Mouse (Mus musculus): ENCODE measurements at regions not wholly inside any gene's neighbourhood (a gene's known extent, or its start where the extent isn't known, plus 50 kb on each side); places are given as distances from the start of the nearest gene placed in this dataset.

- DNase-seq (ENCODE audit: low spot score in 2 of 2), result no peak
Measured at GRCm38 (mm10) chr2:3940786-3941185, 76.7 kb upstream of the Frmd4a start.

- no peak for DNase-seq (ENCODE audit: low spot score in 2 of 2)
Measured at GRCm38 (mm10) chr2:3941496-3941895, 76.0 kb upstream of the Frmd4a start.

GRCm38 (mm10) chr2:3947432-3947831 lies 70.1 kb upstream of the Frmd4a start:
- DNase-seq (ENCODE audit: low spot score in 2 of 2), result peak in 1 of 2 experiments; percentile 15

DNA sequence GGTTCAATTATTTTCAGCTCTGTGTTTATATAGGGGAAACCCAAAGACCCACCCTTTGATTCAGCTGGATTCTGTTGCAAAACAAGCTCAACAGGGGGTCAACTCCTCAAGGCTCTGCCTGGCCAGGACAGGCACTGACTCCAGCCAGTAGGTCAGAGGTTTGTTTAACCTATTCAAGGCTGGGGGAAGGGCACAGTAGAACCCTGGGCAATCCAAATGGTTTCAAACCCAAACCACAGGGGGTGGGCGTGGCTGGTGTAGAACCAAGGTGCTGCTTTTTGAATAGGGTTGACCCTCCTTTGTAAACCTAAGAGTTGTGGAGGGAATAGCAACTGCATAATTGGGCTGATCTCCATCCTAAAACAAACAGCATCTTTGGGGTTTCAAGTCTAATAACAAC lies 69.2 kb upstream of the Frmd4a start:
- peak in 1 of 2 experiments; percentile 8 for DNase-seq (ENCODE audit: low spot score in 2 of 2)

GRCm38 (mm10) chr2:3957491-3957890 lies 60.0 kb upstream of the Frmd4a start:
- no peak for DNase-seq (ENCODE audit: low spot score in 2 of 2)

DNA sequence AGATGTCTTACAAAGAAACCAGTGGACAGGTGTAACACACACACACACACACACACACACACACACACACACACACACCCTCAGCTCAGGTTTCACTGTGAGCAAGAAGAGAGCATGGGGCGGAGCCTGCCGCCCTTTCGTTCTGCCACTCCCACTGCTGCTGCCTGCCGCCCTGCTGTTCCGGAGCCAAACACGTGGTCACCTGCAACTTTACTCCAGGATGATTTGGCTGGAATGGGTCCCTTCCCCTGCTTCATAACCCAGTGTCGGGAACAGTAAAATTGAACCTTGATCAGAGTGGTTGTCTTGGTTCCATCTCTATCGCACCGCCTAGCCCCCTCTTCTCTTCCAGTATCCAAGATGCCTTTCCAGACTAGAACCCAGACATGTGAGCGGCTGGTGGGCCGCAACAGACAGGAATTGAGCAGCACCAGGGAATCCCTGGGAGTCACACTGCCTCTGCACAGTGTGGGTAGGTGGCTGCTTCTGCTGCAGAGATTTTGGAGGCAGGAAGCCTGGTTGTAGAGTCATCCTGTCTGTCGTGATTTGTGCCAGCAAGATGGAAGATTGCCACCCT lies 59.4 kb upstream of the Frmd4a start:
- DNase-seq (ENCODE audit: low spot score in 2 of 2), result peak; percentile 71 to 82

DNA sequence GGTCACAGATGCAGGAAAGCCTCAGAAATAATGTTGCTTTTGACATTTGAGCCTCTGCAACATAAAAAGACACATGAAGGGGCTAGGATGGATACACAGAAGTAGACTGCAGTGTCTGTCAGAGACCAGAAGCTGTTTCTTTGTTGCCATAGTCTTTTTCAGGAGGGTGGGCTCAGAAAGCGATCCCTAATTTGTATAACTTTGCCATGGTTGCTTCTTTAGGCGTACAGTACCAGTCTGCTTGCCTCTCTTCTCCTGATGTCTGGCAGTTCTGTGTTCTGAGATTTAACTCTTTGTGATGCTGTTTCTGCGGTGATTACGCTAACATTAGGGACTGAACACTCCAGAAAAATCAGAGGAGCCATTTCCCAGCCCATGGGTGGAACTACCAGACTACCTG lies 58.8 kb upstream of the Frmd4a start:
- DNase-seq (ENCODE audit: low spot score in 2 of 2), result no peak

DNA sequence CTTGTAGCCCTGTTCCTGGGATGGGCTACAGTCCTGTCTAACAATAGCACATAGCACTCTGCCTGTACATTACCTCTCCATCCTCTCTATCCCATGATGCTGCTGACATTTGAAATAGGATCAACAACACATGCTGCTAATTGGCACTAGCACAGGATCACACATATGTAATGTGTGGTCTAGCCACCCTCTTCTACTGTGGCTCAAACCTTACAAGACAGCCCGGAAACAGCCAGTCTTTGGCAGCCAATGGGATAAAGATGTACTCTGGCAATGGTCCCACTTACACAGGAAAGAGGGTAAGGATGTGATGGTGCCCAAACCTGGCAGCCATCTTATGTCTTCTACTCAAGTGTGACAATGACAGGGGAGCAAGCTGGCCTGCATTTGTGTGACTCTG lies 58.3 kb upstream of the Frmd4a start:
- DNase-seq (ENCODE audit: low spot score in 2 of 2), result no peak

GRCm38 (mm10) chr2:3960213-3960612 lies 57.3 kb upstream of the Frmd4a start:
- DNase-seq (ENCODE audit: low spot score in 2 of 2), result no peak

DNA sequence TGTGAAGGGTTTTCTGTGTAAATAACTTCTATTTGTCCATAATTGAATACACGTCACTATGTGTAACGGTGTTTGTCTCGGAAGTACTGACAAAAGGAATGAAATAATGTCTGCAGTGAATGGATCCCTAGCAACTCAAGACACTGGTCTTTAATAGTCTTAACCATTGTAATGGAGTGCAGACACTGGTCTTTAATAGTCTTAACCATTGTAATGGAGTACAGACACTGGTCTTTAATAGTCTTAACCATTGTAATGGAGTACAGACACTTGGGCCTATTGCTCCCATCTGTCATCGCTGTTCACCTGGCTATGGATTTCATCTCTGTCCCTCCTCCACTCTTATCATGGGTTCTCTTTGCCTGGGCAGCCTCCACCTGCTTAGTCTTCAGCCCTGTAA lies 53.2 kb upstream of the Frmd4a start:
- no peak for DNase-seq (ENCODE audit: low spot score in 2 of 2)
